ENCODE assay signal across 15 mouse cellular contexts in genomic region chr13:12808793-12809512, GRCm38 (mm10). TPM values are rescaled to one million over a fixed set of nuclear protein-coding genes. Genes with fewer than 3 reads are reported as not detected.
"Had no signal": no experiment of that assay in that cellular context is flagged by ENCODE, and none has a peak within 500 bp of the region (broad histone marks: within the 10 kb centered on the region; RNA-seq: fewer than 3 reads in every experiment).

No protein-coding gene starts in this region.

RNA-seq across cellular contexts. Expression of gene Prl2c3, which starts 9.1 kb away (rescaled TPM):
- polyA plus RNA-seq: gonadal fat pad, adult 2 months; heart, embryonic 11.5 days; heart, embryonic 13.5 days; heart, embryonic 15.5 days; hindbrain, embryonic 13.5 days; hindbrain, embryonic 16.5 days; inflammation-experienced regulatory T-cells, adult 6 months; intestine, embryonic 15.5 days; intestine, postnatal 0 days; kidney, postnatal 0 days; large intestine, adult 2 months; limb, embryonic 11.5 days; limb, embryonic 13.5 days; liver, adult 2 months; liver, embryonic 12.5 days had no signal
